Mouse (Mus musculus) E14TG2a.4 (cell line): ENCODE data around the gene Racgap1.

Experiments used
- H3K27me3 ChIP-seq: 2 replicates; pipeline ENCODE4 v1.6.1; 2014; ENCODE audit warnings: low read length, control low read depth; ENCODE audit not compliant: insufficient read depth
- H3K36me3 ChIP-seq: 2 replicates; pipeline ENCODE4 v1.6.1; 2014; ENCODE audit warnings: low read length, control low read depth; ENCODE audit not compliant: insufficient read depth
- H3K4me1 ChIP-seq: replicated peaks from 2 replicates; pipeline ENCODE4 v1.6.1; 2014; ENCODE audit warnings: low read depth, low read length, control low read depth
- H3K4me3 ChIP-seq: replicated peaks from 2 replicates; pipeline ENCODE4 v1.5.1; 2014; ENCODE audit warnings: mild to moderate bottlenecking, low read length
- H3K9me3 ChIP-seq: 2 replicates; pipeline ENCODE4 v1.6.1; 2014; ENCODE audit warnings: low read length, control low read depth
- CTCF ChIP-seq: conservative IDR thresholded peaks from 2 replicates; pipeline ENCODE4 v1.5.1; 2014; ENCODE audit warnings: low read length
- NANOG ChIP-seq: IDR thresholded peaks from 2 replicates; pipeline ENCODE4 v1.6.1; 2014; ENCODE audit warnings: borderline replicate concordance, low read length, mixed read lengths
- POU5F1 ChIP-seq: IDR thresholded peaks from 2 replicates; pipeline ENCODE4 v1.6.1; 2014; ENCODE audit warnings: low read length, borderline replicate concordance

Gene Racgap1

DNA sequence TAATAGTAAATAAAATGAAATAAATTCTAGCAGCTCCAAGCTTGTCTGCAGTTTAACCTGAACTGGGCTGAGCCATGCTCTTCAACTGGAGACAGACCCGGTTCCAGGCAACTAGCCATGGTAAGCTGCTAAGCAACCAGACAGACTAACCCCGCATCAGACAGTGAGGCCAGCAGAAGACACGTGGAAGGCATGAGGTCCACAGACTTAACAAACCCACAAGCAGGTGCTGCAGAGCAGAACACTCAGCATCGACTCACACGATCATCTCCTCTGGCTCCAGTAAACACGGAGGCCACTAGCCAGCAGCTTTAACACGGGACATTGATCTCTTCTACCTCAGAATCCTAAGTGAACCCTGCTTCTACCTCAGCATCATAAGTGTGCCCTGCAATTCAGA lies 6.7 kb downstream of the Racgap1 start:
- Histone ChIP-seq H3K9me3 (no peaks in the 10 kb centered on the region), H3K27me3 (no peaks in the 10 kb centered on the region), H3K4me1 (peaks cover 73% of the 10 kb centered on the region), H3K4me3 (no peak overlapping the region), H3K36me3 (peaks cover 59% of the 10 kb centered on the region)
- TF ChIP-seq CTCF: no peak
- TF ChIP-seq POU5F1: no peak
- no peak for TF ChIP-seq NANOG

DNA sequence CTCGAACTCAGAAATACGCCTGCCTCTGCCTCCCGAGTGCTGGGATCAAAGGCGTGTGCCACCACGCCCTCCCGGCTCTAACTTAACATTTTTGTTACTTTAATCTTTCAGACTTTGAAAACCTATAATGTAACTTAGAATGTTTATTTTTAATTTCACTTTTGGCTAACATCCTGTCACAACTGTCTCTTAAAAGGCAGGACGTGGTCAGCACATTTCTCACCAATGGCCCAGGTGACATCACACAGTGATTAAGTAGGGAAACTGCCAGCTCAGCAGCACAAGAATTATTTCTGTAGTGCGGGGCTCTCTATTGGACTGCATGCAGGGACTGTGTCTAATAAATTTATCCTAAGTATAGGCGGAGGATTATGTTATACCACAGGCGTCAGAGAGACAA lies 7.6 kb downstream of the Racgap1 start:
- H3K9me3 ChIP-seq: no peaks in the 10 kb centered on the region
- peaks cover 61% of the 10 kb centered on the region for H3K36me3 ChIP-seq
- H3K4me1 ChIP-seq: peaks cover 69% of the 10 kb centered on the region
- no peaks in the 10 kb centered on the region for H3K27me3 ChIP-seq
- TF ChIP-seq POU5F1: no peak
- no peak for TF ChIP-seq NANOG
- TF ChIP-seq CTCF: no peak
- no peak overlapping the region for H3K4me3 ChIP-seq

DNA sequence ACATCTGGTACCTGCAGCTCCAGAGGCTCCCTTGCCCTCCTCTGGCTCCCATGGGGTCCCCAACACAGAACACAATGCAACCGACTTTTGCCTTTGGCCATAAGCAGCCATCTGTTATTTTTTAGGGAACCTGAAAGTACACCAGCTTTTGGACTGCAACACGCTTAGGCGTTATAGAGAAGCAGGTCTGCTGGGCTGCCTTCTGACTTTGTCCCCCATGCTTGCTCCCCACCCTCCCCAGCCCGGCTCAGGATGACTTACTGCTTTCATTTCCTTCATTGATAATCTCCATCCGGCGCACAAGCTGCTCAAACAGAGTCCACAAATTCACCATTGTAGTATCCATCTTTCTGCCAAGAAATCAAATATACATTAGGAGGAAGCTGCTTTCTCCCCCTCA lies 8.8 kb downstream of the Racgap1 start:
- H3K4me3 ChIP-seq: no peak overlapping the region
- H3K4me1 ChIP-seq: peaks cover 62% of the 10 kb centered on the region
- no peaks in the 10 kb centered on the region for H3K27me3 ChIP-seq
- no peak for TF ChIP-seq POU5F1
- TF ChIP-seq NANOG: no peak
- TF ChIP-seq CTCF: no peak
- no peaks in the 10 kb centered on the region for H3K9me3 ChIP-seq
- H3K36me3 ChIP-seq: peaks cover 67% of the 10 kb centered on the region

DNA sequence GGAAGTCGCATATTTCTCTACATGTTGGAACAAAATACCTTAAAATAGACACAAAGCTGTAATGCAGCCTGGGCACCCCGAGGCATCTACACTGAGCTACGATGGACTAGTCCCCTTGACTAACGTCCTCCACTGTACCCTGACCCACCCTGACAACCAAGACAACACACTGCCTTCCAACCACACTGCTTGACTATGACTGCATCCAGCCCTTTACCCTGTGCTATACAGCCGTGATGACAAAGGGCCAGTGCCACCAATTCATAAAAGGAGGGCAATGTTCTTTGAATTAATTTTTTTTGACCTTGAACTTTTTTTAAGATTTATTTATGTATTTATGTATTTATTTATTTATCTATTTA lies 13.4 kb downstream of the Racgap1 start:
- no peak for TF ChIP-seq CTCF
- Histone ChIP-seq H3K4me1 (peaks cover 34% of the 10 kb centered on the region), H3K27me3 (no peaks in the 10 kb centered on the region), H3K36me3 (peaks cover 96% of the 10 kb centered on the region), H3K4me3 (no peak overlapping the region), H3K9me3 (no peaks in the 10 kb centered on the region)

DNA sequence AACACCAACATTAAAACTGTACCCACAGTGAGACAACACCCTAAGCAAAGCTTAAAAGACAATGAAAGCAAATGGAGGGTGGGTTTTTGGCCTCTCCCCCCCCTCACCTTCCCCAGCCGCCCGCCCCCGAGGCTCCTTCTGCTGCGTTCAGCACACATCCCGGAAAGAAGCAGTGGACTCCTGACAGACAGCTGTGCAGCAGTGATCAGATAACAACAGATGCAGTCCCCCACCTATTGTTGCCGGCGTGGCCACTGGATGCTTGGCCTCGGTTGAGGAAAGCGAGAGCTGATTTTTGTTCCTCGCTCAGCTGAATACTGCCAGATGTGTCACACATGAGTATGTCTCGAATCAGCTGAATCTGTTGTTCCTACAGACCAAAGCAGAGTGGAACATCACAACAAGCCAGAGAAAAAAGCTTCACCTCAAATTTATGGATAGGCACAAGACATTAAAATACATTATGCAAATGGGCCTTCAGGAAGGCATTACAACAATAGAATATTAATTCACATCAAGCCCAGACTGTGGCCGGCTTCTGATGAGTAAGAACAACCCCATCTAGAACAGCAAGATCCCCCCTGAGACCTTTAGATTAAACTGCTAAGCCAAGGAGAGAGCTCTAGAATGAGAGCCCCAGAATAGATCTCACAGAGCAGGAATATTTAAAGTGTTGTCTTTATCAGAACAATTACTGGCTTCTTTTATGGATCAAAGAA lies 13.9 kb downstream of the Racgap1 start:
- Histone ChIP-seq H3K9me3 (no peaks in the 10 kb centered on the region), H3K4me1 (peaks cover 31% of the 10 kb centered on the region), H3K4me3 (no peak overlapping the region), H3K27me3 (no peaks in the 10 kb centered on the region), H3K36me3 (peaks cover 98% of the 10 kb centered on the region)
- no peak for TF ChIP-seq NANOG
- TF ChIP-seq POU5F1: no peak
- TF ChIP-seq CTCF: no peak

DNA sequence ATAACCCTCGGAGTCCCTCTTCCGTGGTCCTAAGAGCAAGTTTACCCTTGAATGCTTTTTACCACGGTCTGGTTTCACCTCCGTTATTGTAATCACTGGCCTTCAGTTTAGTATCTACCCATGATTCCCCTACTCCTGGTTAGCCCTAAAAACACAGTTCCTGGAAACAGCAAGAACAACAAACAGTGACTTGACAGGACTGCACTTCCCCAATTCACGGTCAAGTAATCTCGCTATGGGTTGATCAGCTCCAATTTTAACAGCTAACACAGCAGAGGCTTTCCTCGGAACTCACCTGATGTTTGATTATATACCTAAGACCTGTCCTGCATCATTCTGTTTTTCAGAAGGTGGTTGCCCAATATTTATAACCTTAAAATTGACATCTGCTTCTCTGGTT lies 16.8 kb downstream of the Racgap1 start:
- H3K27me3 ChIP-seq: no peaks in the 10 kb centered on the region
- peaks cover 98% of the 10 kb centered on the region for H3K36me3 ChIP-seq
- H3K4me3 ChIP-seq: no peak overlapping the region
- no peaks in the 10 kb centered on the region for H3K9me3 ChIP-seq
- TF ChIP-seq NANOG (no peak), CTCF (no peak), POU5F1 (no peak)
- peaks cover 23% of the 10 kb centered on the region for H3K4me1 ChIP-seq

DNA sequence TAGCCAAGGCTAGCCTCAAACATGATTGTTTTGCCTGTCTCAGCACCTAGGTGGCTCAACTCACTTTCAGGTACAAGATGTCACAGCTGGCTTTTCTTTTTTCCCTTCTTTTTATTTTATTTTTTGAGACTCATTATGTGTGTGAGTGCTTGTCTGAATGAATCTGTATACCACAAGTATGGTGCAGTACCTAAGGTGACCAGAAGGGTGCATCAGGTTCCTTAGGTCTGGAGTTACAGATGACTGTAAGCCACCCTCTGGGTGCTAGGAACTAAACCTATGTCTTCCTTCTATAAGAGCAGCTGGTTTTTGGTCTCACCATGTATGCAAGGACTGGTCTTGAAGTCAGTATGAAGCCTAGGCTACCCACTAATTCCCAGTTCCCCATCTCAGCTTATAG lies 19.8 kb downstream of the Racgap1 start:
- Histone ChIP-seq H3K9me3 (no peaks in the 10 kb centered on the region), H3K27me3 (no peaks in the 10 kb centered on the region), H3K4me1 (0 out of 2 replicates have a peak, but pooled peaks cover 4% of the 10 kb centered on the region), H3K4me3 (no peak overlapping the region), H3K36me3 (peaks cover 98% of the 10 kb centered on the region)
- TF ChIP-seq CTCF (peak; percentile 64), POU5F1 (no peak)

DNA sequence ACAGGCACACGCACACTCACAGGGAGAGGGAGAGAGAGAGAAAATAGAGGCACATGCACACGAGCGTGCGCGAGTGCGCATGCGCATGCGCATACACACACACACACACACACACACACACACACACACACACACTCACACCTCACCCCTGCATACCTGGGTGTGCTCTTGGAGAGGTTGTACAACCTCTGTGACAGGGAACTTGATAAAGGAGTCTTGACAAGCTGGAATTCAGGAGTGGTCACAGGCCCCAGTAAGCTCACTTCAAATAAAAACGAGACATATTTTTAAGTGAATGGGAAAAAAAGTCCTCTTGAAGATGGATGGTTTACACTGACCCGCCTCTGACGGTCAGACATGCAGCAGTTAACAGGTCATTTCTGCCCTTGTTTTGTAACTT lies 29.4 kb downstream of the Racgap1 start:
- H3K9me3 ChIP-seq: no peaks in the 10 kb centered on the region
- peaks cover 80% of the 10 kb centered on the region for H3K36me3 ChIP-seq
- no peak overlapping the region for H3K4me3 ChIP-seq

DNA sequence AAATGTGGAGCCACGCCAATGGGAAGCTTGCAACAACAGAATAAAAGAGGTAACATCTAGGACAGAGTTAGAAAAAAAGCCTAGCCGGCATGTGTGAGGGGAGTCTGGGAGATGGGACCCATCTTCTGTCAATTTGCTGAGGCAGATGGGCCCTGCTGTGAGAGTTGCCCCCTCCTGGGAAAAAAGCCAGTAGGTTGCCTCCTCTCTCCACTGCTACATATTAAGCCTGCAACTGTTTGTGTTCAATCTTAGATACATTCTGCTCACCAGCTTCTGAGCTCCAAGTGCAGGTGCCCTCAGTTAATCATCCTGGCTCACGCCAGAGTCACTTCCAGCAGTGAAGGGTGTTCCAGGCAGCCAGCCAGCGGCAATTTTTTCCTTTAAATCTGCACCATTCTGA lies 31.6 kb downstream of the Racgap1 start:
- H3K27me3 ChIP-seq: peaks cover 1% of the 10 kb centered on the region
- TF ChIP-seq NANOG: no peak
- no peak for TF ChIP-seq POU5F1
- no peak for TF ChIP-seq CTCF
- peaks cover 5% of the 10 kb centered on the region for H3K4me1 ChIP-seq
- no peaks in the 10 kb centered on the region for H3K9me3 ChIP-seq
- H3K36me3 ChIP-seq: peaks cover 58% of the 10 kb centered on the region
- H3K4me3 ChIP-seq: no peak overlapping the region

More for the DNA sequence above, 29.4 kb downstream of the Racgap1 start:
- H3K4me1 ChIP-seq: 0 out of 2 replicates have a peak, but pooled peaks cover 3% of the 10 kb centered on the region
- no peaks in the 10 kb centered on the region for H3K27me3 ChIP-seq
- TF ChIP-seq CTCF (no peak), NANOG (no peak), POU5F1 (no peak)

DNA sequence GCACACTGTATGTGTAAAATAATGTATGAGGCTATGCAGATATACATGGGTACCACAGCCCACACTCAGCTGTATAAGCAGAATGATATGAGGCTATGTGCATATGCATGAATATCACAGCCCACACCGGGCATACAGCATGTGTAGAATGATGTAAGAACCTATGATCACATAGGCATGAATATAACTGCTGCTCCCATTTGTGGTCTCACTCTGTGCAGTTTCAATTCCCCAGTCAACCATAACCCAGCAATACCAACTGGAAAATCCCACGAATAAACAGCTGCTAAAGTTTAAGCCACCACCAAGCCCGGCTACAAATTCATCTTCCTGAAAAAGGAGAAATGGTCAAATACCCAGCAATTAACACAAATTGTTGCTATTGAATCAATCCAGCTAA lies 32.9 kb downstream of the Racgap1 start:
- H3K27me3 ChIP-seq: peaks cover 14% of the 10 kb centered on the region
- H3K36me3 ChIP-seq: peaks cover 46% of the 10 kb centered on the region
- no peaks in the 10 kb centered on the region for H3K9me3 ChIP-seq
- TF ChIP-seq POU5F1: no peak
- TF ChIP-seq NANOG: no peak
- no peak for TF ChIP-seq CTCF
- H3K4me1 ChIP-seq: peaks cover 15% of the 10 kb centered on the region
- H3K4me3 ChIP-seq: no peak overlapping the region
